Mouse (Mus musculus) testis, postnatal 10 days (tissue): Measurements from ENCODE around the gene Irak3.

Experiments used
- DNase-seq: peaks from one replicate; pipeline ENCODE4 v3.0.0; 2021; ENCODE audit warnings: low spot score

Irak3 gene

DNA sequence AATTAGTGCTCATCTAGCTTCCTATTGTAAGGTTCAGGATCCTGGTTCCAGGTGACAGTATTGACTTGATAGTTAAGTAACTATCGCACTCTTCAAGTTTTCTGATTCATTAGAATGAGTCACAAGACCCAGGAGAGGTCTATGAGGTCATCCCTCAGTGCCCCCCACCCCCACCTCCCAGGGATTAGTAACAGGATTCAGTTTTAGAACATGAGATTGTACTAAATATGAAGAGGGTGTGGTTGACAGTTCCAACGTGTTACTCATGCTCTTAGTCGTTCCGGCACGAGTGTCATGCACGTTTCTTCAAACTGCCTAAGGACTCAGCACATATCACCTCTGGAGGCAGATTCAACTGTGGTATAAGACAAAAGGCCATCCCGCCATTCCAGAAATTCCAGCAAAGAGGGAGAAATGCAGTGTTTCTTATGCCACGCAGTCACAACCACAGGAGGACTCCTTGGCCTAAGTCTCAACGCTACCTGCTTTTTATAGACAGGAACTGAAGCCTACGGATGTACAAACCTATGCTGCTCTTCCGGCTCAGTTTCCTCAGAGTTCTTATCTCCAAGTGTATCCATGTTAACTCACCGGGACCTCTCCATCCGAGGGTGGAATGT is 2.8 kb upstream of the Irak3 start:
- no peak for DNase-seq

DNA sequence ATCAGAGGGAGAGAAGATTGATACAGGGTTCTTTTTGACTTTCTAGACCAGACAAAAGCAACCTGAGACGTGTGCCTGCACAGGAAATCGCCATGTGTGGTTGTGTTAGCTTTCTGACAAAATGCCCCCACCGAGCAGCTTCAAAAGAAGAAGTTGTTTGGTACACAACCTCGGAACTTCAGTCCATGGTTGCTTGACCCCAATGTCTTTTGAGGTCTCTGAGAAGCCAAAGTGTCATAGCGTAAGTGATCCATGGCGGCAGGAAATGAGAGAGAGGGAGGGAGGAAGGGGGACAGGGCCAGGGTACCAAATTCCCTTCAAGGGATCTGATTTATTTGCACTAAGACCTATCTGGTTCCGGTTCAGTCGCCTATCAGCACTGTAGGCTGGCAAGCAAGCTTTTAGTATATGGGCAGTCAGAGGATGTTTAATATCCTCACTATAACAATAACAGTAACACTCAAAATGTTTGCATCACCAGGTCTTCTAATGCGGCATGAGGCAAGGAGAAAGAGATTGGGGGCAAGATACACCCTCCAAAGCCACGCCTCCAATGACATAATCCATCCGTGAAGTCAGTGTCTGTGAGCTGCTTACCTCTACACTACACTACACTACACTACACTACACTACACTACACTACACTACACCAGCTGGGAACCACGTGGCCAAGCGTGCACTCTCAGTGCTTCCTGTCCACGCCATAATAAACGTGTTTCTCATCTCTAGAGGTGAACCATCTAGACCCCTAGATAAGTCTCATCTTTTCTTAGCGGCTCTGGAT is 729 bp upstream of the Irak3 start:
- DNase-seq: no peak

DNA sequence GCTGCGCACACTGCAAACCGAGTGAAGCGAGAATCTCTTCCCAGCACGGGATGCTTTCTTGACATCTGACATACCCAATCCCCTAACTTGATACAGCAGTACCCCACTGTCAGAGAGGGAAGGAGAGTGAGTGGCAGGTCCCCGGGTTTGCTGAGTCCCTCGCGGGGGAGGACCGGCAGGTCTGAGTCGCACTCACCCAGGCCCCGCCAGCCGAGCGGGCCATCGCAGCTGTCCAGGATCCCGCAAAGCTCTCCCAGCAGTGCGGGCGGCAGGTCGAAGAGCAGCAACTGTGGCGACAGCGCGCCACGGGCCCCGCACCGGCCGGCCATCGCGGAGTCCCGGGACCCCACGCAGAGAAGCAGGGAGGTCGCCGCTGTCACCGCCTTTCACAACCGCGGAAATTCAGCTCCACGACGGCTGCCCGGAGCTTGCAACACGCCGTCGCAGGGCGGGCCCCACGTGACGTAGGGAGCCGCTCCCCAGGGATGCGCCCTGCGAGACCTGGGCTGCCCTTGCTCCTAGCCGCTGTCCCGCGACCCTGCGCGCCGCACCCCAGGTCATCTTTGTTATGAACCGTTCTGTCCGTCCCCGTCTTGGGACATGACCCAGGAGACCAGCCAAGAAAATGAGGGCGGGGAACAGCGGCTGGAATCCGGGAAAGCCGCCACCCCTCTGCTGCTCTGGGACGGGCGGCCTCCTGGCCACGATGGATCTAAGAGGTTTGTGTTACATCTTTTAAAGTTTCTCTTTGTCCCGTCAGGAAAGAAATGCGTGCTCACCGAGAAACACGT is 604 bp downstream of the Irak3 start, which contains the start of gene Tmbim4:
Gene Tmbim4 (plus strand): TSS at position 460 of the 791 bp plus-strand sequence.
- DNase-seq: peak; percentile 74

GRCm38 (mm10) chr10:120197061-120197835 is 4.7 kb downstream of the Irak3 start:
- DNase-seq: no peak

DNA sequence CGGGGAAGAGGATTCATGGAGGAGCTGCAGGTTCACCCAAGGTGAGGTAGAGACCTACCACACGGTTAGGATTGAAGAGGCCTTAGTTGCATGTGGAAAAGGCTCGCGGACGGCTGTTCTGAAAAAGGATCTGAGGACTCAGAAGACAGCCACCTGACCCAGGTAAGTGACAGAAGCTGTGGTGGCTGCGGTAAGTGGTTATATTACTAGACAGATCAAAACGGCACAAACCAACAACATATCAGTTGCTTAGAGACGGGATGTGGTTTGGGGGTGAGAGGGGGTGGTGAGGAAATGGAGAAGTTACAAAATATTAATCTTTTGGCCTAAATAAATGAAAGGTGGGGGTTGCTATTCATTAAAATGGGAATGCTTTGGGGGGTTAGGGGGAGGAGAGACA is 8.7 kb downstream of the Irak3 start:
- no peak for DNase-seq

DNA sequence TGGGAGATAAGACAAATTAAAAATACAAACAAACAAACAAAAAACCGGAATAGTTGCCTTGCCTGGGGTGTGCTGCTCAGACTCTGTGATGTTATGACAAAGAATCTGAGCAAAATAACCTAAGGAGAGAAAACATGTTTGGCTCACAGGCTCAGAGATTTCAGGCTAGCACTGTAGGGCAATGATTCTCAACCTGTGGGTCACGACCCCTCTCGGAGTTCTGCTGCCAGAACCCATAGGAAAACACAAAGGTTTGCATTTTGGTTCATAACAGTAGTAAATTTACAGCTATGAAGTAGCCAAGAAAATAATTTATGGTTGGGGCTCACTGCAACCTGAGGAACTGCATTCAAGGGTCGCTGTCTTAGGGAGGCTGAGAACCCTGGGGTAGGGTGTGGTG is 9.7 kb downstream of the Irak3 start:
- DNase-seq: no peak

DNA sequence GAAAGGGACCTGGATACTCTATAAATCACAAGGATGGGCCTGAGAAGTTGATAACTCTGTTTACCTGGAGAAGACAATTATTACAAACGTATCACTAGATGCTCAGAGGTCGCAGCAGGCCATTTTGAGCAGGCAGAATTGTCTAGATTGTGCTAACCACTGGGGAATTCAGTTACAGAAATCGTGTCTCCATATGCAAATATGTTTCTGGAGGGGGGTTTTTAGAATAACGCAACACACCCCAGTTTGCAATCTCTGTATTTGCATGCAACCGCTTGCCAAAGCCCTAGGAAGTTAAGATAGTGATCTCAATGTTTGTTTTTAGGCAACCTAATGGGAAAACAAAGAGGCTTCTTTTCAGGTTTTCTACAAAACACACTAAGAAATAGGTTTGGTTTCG is 10.8 kb downstream of the Irak3 start:
- DNase-seq: no peak

DNA sequence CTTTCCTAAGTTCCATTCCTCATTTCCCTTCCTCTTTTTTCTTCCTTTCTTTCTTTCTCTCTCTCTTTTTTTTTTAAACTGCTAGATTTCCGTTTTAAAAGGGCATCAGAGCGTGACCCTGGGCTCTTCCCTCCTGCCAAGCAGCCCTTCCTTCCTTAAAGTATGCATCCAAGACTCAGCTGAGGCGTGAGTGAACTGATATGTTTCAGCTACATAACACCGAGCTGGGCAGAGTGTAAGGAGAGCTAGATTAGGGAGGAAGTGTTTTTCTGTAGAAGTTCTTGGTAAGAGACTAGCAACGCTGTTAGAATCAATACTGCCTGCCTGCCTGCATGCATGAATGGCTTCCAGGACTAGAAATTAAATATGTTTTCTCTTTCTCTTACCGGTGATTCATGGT is 12.1 kb downstream of the Irak3 start:
- DNase-seq: no peak

- DNase-seq: no peak
Measured at GRCm38 (mm10) chr10:120189276-120189675, 12.7 kb downstream of the Irak3 start.

- DNase-seq: no peak
Measured at GRCm38 (mm10) chr10:120188513-120188912, 13.4 kb downstream of the Irak3 start.

DNA sequence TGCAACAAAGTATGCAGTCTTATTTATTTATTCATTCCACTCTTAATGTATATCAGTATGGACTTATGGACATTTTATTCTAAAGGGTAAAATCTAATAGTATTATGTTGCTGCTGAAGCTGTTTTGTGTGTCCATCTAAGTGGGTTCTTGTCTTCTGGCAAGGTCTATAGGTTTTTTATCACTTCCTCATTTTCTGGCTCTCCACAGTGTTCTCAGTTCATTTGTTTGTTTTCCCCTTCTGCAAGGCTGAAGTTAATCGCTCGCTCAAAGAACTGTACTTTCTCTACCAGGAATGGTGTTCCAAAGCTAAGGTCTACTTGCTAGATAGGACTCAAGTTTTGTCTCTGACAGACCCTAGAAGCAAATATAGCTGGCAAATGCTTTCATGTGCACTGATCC is 18.6 kb downstream of the Irak3 start:
- DNase-seq: no peak

DNA sequence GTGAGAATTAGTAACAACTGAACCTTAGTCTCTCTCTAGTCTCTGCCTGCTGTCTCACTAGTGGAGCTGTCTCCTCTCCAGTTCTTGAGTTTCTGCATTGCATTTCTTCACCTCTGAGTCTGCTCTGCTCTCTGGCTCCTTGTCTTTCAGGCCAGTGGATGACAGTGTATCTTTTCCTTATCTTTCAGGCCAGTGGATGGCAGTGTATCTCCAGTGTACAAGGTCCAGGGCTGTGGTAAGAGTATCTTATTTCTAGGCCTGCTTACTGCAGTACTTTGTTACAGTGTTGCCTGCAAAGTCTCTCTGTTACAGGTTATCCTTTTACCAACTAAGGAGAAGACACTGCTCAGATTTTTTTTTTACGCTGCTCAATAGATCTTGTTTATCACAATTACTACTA is 19.0 kb downstream of the Irak3 start:
- no peak for DNase-seq

DNA sequence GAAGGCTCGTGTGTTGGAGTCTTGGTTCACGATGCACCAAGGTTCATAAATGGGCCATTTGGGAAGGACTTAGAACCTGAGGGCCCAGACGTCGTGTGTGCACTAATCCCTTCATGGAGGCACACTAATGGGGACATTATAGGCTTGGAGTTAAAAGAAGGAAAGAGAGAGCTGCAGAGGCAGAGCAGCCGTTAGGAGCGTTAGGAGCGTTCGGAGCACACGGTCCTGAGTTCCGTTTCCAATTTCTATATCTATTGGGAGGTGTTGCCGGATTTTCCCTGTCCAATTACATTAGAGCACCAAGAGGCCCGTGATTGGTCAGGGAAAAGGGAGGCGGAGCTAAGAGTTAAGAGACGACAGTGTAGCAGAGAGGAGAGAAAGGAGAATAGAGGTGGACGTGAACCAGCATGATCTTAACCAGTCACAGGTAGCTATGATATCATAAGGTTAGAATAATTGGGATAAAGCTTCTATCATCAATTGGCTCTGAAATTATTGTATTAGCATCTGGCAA is 27.7 kb downstream of the Irak3 start:
- no peak for DNase-seq

- no peak for DNase-seq
Measured at GRCm38 (mm10) chr10:120171340-120171739, 30.6 kb downstream of the Irak3 start.

GRCm38 (mm10) chr10:120170277-120170676 is 31.7 kb downstream of the Irak3 start:
- no peak for DNase-seq

DNA sequence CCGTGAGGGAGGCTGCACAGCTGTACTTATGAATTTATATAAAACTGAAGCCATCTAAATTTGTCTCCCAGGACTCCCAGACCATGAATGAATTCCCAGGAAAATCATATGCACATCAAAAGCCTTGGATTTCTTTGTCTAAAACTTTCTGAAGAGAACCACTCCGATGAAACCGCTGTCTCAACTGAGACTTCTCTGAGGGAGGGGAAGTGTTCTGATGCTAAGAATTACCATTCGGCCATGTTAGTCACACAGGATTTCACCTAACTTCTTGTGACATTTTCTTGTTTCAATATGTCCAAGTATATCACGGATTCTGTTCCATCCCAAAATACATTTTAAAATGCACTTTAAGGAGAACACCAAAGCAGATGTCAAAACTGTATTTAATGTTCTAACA is 32.1 kb downstream of the Irak3 start:
- DNase-seq: no peak

- no peak for DNase-seq
Measured at GRCm38 (mm10) chr10:120169064-120169463, 32.9 kb downstream of the Irak3 start.

GRCm38 (mm10) chr10:120168070-120168469 is 33.9 kb downstream of the Irak3 start:
- DNase-seq: no peak

DNA sequence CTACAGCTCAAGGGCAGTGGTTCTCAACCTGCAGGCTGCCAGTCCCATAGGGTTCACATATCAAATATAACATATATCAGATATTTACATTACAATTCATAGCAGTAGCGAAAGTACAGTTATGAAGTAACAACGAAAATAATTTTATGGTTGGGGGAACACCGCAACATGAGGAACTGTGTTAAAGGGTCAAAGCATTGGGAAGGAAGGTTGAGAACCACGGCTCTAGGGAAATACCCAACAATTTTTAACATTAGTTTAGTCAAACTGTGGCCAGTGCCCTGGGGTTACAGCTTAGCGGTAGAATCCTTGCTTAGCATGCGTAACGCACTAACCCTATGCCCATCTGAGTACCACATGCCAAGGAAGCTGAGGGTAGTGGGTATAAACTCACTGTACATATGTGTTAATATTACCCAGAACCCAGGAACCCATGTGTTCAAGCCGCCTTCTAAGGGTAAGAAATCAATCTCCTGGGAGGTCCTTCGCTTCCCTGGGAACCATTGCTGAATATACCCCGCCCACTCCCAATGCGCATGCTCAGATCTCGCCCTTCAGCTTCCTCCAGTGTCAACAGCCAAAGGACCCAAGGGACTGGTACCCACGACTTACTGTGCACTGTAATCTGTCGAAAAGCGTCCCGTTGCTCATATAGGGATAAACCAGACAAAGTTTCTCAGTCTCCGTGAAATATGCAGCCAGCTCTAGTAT is 36.0 kb downstream of the Irak3 start:
- no peak for DNase-seq

GRCm38 (mm10) chr10:120164931-120165792 is 36.8 kb downstream of the Irak3 start:
- DNase-seq: no peak
